ENCODE assay signal across 11 mouse cellular contexts in the genomic region with DNA sequence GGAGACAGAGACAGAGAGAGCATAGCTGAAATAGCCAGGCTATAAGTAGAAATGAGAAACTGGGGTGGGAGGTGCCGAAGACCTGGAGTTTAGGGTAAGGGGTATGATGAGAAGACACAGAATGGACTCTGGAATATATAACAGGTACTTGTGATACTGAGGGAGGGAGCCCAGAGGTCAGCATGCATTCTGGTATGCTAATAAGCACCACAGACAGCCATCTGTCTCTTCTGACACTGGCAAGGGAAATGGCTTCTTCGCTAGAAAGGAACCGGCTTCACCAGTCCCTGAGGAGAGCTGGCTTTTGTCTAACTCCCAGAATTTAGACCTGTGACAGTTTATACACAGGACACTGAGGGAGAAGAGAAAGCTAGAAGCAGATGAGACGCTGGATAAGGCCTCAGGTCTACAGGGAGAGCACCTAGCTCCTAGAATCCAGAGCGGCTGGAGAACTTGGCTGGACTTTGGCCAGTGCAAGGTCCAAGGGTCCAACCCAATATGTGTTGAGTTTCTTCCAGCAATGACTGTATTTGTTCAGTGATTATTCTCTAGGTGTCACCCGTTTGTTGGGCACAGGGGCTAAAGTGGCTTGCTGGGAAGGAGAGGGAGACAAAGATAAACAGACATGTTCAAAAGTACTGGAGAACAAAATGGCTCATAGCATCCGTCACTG.
DNase-seq lines count a peak whose midpoint lies in the region; ATAC-seq lines count a peak whose summit lies in the region.
"Had no signal": no experiment of that assay in that cellular context is flagged by ENCODE, and none has a peak within 500 bp of the region (broad histone marks: within the 10 kb centered on the region; RNA-seq: fewer than 3 reads in every experiment).

No protein-coding gene starts in this region.

- 68% methylated on average over 7 of the region's 7 CpGs for WGBS in neural tube, embryonic 12.5 days
- 60% methylated on average over 7 of the region's 7 CpGs for WGBS in neural tube, embryonic 15.5 days
- WGBS in large intestine, adult 2 months: 42% methylated on average over 7 of the region's 7 CpGs

- 0 out of 2 replicates have a peak, but pooled peaks have one; percentile 25 for ATAC-seq in neural tube, embryonic 12.5 days (ENCODE audit: low FRiP score, low read depth)
- ATAC-seq in neural tube, embryonic 15.5 days (ENCODE audit: low FRiP score): no peak

- H3K9ac ChIP-seq in neural tube, embryonic 12.5 days: no peak overlapping the region
- H3K9ac ChIP-seq in neural tube, embryonic 15.5 days (replicated peaks): no peak overlapping the region
- H3K9ac ChIP-seq: lung, embryonic 14.5 days had no signal

- no peaks in the 10 kb centered on the region for H3K4me1 ChIP-seq in neural tube, embryonic 12.5 days
- H3K4me1 ChIP-seq in neural tube, embryonic 15.5 days: no peaks in the 10 kb centered on the region

- DNase-seq in cerebellum, postnatal 14 days: peak; percentile 52 to 69
- no peak for DNase-seq in cerebellum, adult 11 months
- DNase-seq in large intestine, adult 2 months (ENCODE audit: low read depth, low spot score): peak; percentile 72
- peak; percentile 79 for DNase-seq in yolk sac, embryonic 10.5 days (ENCODE audit: low spot score)
- DNase-seq in spleen, postnatal 4 days (ENCODE audit: low spot score in 2 of 2): no peak
- no peak for DNase-seq in layer of hippocampus, postnatal 14 days (ENCODE audit: low spot score in 2 of 2)
- DNase-seq: adrenal gland, postnatal 25 days; lung, embryonic 14.5 days; retina, postnatal 1 day had no signal

- no peaks in the 10 kb centered on the region for H3K9me3 ChIP-seq in neural tube, embryonic 12.5 days
- no peaks in the 10 kb centered on the region for H3K9me3 ChIP-seq in neural tube, embryonic 15.5 days (replicated peaks)

- no peak overlapping the region for H3K4me3 ChIP-seq in neural tube, embryonic 12.5 days
- no peak overlapping the region for H3K4me3 ChIP-seq in neural tube, embryonic 15.5 days (replicated peaks)

- H3K36me3 ChIP-seq in neural tube, embryonic 12.5 days: no peaks in the 10 kb centered on the region
- no peaks in the 10 kb centered on the region for H3K36me3 ChIP-seq in neural tube, embryonic 15.5 days

- no peaks in the 10 kb centered on the region for H3K27me3 ChIP-seq in neural tube, embryonic 12.5 days (replicated peaks)
- no peaks in the 10 kb centered on the region for H3K27me3 ChIP-seq in neural tube, embryonic 15.5 days (replicated peaks)

- H3K27ac ChIP-seq in neural tube, embryonic 12.5 days: no peak overlapping the region
- no peak overlapping the region for H3K27ac ChIP-seq in neural tube, embryonic 15.5 days (replicated peaks)

- no peak overlapping the region for H3K4me2 ChIP-seq in neural tube, embryonic 12.5 days (replicated peaks)
- H3K4me2 ChIP-seq in neural tube, embryonic 15.5 days: no peak overlapping the region
- H3K4me2 ChIP-seq: lung, embryonic 14.5 days had no signal

Comparison
In these comparisons a context has a peak if more than half of its experiments do, and no peak if none do; other contexts are left out.
1. DNase-seq: peak in cerebellum, postnatal 14 days (2 of 2), large intestine, adult 2 months (single experiment) and yolk sac, embryonic 10.5 days (single experiment); none in cerebellum, adult 11 months (single experiment), spleen, postnatal 4 days (0 of 2) and layer of hippocampus, postnatal 14 days (0 of 2).